Mouse (Mus musculus): Measurements from ENCODE around the gene Tcf20.

The Tcf20 gene

DNA sequence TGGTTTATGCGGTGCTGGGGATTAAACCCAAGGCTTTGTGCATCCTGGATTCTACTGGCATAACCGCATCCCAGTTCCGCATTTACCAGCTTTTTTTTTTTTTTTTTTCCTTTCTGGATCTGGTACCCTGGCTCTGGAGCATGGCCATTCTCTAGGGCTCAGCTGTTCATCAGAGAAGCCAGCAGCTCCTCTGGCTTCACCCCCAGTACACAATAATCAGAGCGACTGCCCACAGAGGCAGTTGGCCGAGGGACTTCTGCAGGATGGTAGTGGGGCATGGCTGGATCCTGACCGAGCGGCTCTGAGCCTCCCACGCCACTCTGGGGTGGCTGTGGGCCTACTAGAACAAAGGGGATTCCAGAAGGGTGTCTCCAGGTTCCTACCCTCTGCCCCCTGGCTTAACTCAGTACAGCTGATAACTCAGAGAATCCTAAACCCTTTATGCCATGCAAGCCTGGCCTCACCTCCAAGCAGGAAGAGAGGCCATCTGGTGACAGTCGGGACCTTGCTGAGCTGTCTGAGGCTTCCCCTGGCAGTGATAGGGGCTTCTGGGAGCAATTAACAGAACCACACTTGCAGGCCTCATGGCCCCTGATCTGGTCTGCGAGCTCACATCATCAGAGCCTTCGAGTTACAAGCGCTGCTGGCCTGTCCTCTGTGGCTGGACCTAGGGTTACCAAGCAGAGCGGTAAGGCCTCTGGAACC lies 4.6 kb upstream of the Tcf20 start:
- no peak for DNase-seq

GRCm38 (mm10) chr15:82989190-82989704 lies 1.6 kb upstream of the Tcf20 start:
- DNase-seq: no peak

DNA sequence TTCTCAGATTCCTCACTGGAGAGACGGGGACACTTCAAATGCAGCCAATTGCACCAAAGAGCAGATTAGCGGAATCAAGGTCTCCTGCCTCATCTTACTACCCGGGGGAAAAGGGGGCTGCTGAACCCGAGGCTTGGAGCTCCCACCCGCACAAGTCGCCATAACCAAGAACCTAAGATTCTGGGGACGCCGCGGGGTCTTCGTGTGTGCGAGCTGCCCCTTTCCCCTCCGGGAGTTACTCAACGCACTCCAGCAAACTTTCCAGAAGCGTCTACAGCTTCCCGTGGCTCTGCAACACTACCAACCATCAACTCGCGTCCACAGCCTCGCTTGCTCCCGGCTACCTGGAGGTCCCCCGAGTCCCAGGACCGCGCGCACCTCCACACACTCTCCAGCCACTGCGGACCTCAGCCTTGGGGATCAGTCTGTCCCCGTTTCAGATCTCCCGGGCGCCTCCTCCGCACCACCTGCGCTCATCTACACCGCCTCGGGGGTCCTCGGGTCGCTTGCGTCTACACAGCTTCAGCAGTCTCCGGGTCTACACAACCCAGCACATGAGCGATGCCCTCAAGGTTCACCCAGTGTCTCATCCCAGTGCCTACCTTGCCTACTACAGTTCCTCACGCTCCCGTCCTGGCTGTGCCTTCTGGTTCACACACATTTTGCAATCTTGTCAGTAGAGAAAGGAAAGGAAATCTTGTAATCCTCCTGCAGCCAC lies 499 bp downstream of the Tcf20 start:
- DNase-seq: peak; percentile 28 to 42

GRCm38 (mm10) chr15:82984574-82984973 lies 3.1 kb downstream of the Tcf20 start:
- DNase-seq: no peak

- no peak for DNase-seq
Measured at GRCm38 (mm10) chr15:82984097-82984496, 3.6 kb downstream of the Tcf20 start.

DNA sequence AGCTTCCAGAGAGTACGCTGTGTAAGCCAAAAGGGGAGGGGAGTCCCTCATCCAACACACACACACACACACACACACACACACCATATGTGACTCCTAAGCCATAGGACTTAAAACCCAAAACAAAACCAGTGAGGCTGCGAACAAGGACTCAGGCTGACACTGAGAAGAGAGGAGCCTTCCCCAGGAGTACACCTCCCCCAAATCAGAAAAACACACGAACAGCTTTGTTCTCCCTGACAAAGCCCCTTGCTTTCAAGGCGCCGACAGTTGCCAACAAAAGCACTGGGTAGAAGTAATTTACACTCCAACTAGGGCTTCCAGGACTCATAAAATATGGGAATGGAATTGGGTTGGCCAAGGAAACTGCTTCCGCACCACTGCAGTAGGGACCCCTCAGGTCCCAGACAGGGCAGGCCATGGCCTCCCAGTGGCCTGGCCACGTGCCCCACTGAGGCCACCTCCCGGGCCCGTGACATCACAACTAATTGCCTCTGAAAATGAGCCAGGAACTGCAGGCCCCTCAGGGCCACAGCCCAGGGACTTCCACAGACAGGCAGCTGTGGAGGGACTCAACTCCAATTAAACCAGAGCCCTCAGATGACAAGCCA lies 4.2 kb downstream of the Tcf20 start:
- DNase-seq: peak; percentile 67 to 76

DNA sequence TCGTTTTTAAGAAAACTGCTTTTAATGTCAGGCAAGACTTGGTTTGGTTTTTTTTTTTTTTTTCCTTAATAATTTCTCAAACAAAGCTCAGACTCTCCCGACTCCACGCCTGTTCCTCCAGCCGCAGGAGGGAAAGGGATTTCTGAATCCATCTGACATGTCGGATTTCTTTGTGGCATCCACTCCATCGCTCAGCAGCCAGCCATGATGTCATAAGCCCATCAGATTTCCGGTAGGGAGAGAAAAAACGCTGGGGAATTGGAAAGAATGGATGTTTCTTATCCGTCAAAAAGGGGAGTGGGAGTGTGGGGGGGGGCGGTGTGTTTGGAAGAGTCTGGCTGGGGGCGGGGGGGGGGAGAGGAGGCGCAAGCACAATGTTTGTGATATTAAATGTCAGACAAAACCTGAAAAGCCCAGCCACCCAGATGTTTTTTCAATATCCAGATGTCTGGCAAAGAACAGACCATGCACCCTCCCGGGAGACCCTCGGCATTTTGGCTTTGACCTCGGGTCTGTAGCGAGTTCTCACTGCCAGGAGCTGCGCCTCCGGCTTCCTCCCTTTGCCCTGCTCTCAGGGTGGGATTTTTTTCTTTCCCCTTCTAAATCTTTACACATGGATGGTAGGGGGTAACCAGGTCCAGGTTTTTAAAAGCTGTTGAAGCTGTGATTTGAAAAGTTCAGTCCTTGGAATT lies 4.8 kb downstream of the Tcf20 start:
- peak in 1 of 2 experiments; percentile 17 for DNase-seq

- peak in 1 of 2 experiments; percentile 42 for DNase-seq
Measured at GRCm38 (mm10) chr15:82981676-82982520, 5.8 kb downstream of the Tcf20 start.

- no peak for DNase-seq
Measured at GRCm38 (mm10) chr15:82979531-82979930, 8.1 kb downstream of the Tcf20 start.

- no peak for DNase-seq
Measured at GRCm38 (mm10) chr15:82974471-82974870, 13.2 kb downstream of the Tcf20 start.

- no peak for DNase-seq
Measured at GRCm38 (mm10) chr15:82969206-82969721, 18.4 kb downstream of the Tcf20 start.

- peak; percentile 48 to 66 for DNase-seq
Measured at GRCm38 (mm10) chr15:82968449-82968848, 19.2 kb downstream of the Tcf20 start.

DNA sequence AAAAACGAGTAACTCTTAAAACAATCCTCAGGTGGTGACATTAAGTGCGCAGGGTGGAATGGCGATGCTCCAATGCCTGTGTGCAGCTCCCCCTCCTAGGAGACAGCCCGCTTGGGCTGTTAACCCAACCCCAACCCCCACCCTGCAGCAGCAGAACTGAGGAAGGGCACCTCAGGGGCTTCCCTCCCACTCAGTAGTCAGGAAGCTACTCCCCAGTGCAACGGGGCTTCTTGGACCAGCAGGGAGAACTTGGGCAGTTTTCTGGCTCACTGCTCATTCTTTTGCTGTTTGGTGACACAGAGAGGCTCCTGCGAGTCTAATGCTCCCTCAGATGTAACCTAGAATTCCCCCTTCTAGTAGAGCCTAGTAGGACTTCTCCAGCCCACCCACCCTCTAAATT lies 19.7 kb downstream of the Tcf20 start:
- DNase-seq: no peak

DNA sequence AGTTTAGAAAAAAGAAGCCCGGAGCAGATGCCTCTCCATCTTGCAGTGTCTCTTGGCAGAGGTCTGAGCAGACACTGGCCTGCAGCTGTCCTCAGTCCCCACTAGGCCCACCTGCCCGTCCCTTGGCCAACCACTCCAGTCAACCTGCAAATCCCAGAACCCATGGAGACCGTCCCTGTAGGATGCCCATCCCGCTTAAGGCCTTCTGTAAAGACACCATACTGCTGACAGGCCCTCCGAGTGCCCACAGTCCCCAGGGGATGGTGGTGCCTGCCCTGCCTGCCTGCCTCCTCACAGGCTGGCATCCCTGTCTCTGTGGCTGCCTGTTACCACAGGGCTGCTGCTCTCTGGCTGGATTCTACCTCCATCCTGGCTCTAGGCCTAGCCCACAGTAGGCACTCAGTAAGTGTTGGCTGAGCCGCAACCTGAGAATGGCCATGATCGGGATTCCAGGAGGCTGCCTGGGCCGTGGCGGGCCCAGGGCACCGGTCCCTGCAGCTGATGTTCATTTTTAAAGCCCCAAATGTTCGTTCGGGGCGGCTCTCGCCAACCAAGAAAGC lies 23.3 kb downstream of the Tcf20 start:
- DNase-seq: no peak

DNA sequence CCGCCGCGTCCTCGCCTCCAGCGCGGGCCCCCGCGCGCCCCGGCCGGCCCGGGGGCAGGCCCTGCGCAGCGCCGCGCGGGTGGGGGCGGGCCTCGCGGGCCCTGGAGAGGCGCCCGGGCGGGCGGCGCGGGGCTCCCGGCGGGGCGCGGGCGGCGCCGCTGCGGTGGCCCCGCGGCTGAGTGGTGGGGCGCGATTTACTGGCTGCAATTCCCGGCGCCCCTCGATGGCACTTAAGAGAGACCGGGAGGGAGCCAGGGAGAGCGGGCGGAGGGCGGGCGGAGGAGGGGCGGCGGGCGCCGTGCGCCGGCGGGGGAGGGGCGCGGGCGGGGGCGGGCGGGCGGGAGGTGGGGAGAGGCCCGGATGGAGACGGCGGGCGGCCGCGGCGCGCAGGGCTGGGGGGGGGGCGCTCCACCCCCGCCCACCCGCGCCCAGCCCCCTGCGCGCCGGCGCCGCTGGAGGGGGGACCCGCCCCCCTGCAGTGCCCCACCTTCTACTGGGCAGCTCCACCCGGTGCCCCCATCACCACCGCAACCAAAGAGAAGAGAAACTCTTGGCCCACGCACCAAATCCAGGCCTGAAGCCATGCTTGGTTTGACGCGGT lies 24.0 kb downstream of the Tcf20 start:
- DNase-seq: peak; percentile 41 to 53

DNA sequence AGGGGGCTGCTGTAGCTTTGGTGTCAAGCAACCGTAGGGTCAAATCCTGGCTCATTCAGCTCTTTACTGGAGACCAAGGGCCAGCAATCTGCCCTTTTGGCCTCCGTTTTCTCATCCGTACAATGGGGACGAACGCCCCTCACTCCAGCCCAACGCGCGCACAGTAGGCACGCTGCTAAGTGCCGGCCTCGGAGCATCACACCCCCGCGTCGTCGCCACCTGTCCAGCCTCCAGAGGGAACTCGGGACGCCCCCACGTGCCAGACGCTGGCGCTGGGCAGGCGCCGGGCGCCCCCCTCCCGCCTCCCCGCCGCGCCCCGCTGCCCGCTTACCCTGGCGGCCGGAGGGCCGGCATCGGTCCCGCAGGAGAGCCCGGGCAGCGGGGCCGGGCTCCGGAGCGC lies 24.6 kb downstream of the Tcf20 start:
- DNase-seq: no peak

GRCm38 (mm10) chr15:82962536-82962935 lies 25.1 kb downstream of the Tcf20 start:
- DNase-seq: no peak

DNA sequence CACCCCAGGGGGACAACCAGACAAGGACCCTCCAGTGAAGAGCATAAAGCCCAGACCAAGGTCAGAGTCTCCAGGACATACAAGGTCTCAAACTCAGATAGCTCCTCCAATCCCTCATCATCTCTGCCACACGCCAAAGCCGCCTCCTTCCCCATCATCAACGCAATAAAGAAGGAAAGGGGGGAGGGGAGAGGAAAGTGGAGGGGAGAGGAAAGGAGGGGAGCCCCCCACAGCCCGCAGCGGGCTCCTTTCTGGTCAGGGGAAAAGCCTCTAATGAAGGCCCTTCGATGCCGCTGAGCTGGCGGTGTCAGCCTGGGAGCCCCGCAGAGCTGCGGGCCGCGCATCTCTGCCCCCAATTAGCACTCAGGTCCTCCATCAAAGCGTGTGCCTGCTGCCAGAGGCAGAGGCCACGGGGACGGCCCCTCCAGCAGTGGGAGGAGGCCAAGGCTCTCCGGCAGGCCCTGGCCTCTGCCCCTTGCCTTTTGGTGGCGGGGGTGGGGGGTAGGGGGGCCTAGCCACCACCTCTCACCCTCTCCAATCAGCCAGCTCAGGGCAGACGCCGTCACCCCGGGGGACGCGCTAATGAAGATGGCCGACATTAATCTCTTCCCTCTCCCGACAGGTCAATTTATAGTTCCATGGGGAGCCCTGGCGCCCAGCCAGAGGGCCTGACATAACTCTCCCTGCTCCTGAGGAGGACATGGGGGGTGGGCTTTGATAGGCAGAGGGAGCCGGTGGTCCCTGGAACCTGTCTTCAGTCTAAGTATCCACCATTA lies 26.7 kb downstream of the Tcf20 start:
- peak; percentile 60 to 71 for DNase-seq

DNA sequence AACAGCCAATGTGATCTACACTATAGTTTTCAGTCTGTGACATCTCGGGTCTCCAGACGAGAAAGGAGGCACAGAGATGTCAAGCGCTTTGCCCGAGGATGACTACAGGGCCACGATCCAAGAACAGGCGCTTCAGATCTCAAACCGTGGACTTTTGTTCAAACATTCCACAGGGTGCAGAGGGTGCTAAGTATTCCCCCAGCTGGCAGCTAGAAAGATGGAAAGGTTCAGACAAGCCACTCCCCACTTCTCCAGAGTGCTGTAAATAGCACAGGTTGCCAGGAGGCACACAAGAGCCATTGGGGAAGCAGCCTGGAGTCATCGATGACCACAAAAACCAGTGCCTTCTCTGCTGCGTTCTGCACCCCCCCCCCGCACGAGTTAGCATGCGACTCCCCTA lies 28.5 kb downstream of the Tcf20 start:
- no peak for DNase-seq

DNA sequence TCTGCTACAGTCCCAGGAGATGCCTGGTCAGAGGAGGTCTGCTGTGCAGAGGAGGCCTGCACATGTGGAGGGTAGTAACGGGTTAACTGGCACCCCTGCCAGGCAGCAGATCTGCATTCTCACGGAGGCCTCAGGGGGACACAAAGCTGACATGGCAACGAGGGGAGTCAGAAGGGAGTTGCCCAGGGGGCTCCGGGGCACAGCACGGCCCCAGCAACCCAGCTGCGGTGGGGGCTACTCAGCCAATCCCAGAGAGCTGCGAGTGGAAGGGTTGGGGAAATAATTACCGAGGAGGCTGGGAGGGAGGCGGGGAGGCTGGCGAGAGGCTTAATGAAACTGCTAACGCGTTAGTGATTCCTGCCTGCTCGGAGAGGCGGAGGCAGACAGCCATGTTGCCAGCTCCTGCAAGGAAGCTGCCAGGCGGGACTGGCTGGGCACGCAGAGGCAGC lies 29.4 kb downstream of the Tcf20 start:
- peak; percentile 70 to 83 for DNase-seq

All from kidney, postnatal 4 days (tissue).